Mouse (Mus musculus) common myeloid progenitor, adult 5-6 weeks (primary cell): ENCODE measurements around the gene Cyb5d2. TPM values are rescaled to one million over a fixed set of nuclear protein-coding genes. Genes with fewer than 3 reads are reported as not detected.

Experiments
- ATAC-seq: replicated peaks from 2 replicates; pipeline ENCODE4 v1.8.0; 2016; ENCODE audit warnings: low read depth, mild to moderate bottlenecking, moderate TSS enrichment, inconsistent platforms; ENCODE audit not compliant: poor library complexity, severe bottlenecking
- total RNA-seq: library from RNA; stranded (forward); fragments of 200-1000, 187-1606 nt; gene quantifications from 2 replicates; pipeline ENCODE4 v1.2.3, GENCODE M21; 2017

The Cyb5d2 gene
- total RNA-seq: 4.4 and 8.4 TPM in 2 replicates

DNA sequence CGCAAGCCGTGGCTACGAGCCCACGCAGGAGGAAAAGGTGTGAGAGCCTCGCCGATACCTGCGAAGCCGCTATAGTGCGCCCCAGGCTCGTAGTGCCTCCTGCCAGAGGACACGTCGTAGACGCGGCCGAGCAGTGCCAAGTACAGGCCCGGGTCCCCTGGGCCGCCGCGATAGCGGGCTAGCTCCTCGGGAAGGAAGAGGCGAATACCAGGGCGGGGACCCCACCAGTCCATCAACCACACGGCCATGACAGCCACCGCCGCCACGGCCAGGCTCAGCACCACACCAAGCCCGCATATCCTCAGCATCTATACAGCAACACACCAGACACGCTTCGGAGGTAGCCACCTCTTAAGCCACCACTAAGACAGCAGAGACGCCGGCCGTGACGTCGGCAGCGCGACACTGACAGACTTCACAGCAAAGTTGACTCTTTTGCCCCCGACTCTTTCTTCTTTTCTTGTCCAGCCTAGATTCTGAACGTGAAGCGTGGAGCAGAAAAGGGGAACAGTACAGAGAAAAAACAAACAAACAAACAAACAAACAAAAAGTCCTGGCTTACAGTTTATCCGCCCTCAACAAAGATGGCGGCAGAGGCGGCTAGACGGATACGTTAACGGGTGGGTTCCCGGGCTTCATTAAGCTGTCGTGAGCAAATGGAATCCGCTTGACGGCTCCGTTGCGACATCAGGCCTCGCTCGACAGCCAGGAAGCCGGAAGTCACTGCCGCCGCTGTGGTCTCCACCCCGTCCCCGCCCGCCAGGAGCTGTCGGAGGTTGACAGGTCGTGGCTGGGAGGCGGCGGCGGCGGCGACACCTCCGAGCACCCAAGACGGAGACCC is at the start of gene Cyb5d2, which contains the start of gene Zzef1:
Cyb5d2 (minus strand) TSS at position 688 of the 841 bp plus-strand sequence.
Zzef1 (plus strand) TSS at position 772 of the 841 bp plus-strand sequence.
- ATAC-seq: peak; percentile 96

- ATAC-seq: no peak
Measured at GRCm38 (mm10) chr11:72845526-72845925, 49.6 kb upstream of the Cyb5d2 start.

GRCm38 (mm10) chr11:72843576-72843975 is 47.6 kb upstream of the Cyb5d2 start:
- no peak for ATAC-seq

GRCm38 (mm10) chr11:72842731-72843130 is 46.8 kb upstream of the Cyb5d2 start:
- ATAC-seq: no peak

DNA sequence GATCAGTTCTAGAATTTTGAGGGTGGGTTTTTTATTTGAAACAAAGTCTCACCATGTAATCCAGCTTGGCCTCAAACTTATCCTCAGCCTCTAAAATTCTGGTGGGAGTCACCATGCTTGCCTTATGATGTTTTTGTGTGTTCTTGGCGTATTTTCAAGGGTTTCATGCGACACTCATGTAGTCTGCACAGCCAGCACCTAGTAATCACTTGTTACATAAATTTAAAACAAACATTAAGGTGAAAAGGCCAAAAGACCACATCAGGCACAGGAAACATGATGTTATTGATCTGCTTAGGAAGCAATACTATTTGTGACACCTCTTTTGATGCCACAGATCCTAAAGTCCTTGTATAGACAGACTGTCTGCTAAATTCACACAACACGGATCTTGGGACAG is 33.9 kb upstream of the Cyb5d2 start:
- ATAC-seq: no peak

GRCm38 (mm10) chr11:72821041-72821440 is 25.1 kb upstream of the Cyb5d2 start:
- ATAC-seq: no peak

DNA sequence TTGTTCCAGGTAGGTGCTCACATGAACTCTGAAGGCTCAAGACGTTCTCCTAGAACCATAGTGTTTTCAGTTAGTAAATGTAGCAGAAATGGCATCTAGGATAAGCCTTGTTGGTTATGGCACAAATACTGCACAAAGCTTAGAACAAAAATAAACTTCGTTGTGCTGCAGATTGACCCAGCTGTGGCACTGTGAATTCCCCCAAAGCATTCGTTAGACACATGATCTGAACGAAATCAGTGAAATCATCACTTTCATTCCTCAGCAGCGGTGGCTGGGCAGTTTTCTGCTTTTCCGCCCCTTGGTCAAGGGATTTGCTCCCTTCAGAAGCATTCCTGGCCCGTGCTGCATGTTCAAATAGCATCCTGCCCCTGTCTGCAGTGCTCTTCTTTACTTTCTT is 22.1 kb upstream of the Cyb5d2 start:
- no peak for ATAC-seq

DNA sequence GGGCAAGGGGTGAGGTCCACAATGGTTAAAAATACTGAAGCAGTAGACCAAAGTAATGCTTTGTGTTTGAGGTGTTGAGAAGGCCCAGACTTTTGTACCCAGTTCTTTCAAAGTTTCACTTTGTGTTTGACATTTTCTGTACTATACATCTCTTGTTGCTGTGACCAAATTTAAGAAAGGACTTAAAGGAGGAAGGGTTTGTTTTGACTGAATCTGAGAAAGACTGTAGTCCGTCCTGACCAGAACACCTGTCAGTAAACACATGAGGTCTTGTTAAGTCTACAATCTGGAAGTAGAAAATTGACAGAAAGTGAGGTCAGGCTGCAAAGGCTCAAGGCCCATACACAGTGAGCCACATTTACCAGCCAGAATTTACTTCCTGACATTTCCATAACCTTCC is 20.9 kb upstream of the Cyb5d2 start:
- no peak for ATAC-seq

DNA sequence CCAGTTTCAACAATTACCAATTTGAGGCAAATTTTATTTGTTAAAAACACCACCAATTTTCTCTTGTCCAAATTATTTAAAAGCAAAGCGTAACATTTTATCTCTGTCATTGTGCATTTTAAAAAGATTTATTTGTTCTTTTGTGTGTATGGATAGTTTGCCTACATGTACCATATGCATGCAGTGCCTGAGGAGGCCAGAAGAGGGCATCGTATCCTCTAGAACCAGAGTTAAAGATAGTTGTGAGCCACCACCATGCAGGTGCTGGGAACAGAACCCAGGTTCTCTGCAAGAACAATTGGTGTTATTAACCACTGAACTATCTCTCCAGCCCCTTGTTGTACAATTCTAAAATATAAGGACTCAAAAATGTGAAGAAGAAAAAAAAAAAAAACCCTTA is 18.2 kb upstream of the Cyb5d2 start:
- no peak for ATAC-seq

DNA sequence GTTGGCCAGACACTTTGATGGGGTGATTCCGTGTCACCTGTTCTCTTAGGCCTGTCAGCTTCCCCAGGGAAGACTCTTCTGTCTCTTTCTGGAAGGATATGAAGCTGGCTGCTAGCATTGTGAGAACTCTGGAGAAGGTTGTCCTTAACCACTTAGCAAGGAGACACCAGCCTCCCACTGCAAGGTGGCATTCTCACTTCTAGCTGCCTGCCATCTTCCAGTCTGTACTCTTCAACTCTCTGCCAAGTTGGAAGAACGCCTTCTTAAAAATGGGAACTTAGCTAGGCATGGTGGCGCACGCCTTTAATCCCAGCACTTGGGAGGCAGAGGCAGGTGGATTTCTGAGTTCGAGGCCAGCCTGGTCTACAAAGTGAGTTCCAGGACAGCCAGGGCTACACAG is 17.7 kb upstream of the Cyb5d2 start:
- no peak for ATAC-seq

GRCm38 (mm10) chr11:72807992-72808391 is 12.1 kb upstream of the Cyb5d2 start:
- ATAC-seq: no peak

- no peak for ATAC-seq
Measured at GRCm38 (mm10) chr11:72806556-72806955, 10.6 kb upstream of the Cyb5d2 start.

- no peak for ATAC-seq
Measured at GRCm38 (mm10) chr11:72805232-72805631, 9.3 kb upstream of the Cyb5d2 start.

- ATAC-seq: no peak
Measured at GRCm38 (mm10) chr11:72804586-72804985, 8.6 kb upstream of the Cyb5d2 start.

- no peak for ATAC-seq
Measured at GRCm38 (mm10) chr11:72803038-72803437, 7.1 kb upstream of the Cyb5d2 start.

DNA sequence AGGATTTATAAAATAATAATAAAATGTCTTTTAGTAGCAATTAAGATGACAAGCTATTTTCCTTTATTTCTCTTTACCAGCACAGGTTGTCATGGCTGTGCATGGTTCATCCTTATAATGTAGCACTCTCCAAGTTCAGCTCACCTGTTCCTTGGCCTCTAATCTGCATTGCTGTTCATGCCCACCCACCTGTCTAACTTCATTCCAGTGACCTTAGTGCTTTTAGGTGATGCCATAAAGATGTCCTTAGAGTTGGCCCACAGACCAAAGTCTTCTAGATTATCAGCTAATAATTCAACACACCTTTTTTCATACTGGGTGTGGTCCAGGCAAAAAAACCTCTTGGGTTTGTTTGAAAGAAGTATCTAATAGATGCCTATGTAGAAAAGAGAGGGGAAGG is 5.2 kb upstream of the Cyb5d2 start:
- no peak for ATAC-seq

GRCm38 (mm10) chr11:72798112-72798511 is 2.2 kb upstream of the Cyb5d2 start:
- no peak for ATAC-seq

DNA sequence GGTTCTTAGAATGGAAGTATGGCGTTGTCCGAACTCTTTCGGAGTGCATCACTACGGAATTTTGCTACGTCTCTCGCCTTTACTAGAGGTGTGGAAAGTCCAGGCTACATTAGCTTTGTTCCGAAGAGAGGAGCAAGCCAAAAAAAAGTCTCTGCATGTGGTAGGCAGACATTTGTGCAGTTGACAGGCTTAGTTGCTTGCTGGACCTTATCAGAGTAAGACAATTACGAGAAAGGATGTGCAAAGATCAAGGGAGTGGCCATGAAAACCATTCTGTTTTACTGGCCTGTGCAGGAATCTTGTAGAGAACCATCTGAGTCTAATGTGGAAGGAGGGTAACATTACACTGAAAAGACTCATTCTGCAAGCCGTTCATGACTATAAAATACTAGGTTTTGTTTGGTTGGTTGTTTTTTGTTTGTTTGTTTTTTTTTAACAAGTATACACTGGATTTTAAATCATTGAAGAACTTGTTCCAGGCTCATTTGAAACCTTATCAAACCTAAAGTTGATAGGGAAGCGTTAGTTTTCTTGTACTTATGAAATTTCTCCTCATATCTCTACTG is 914 bp upstream of the Cyb5d2 start:
- ATAC-seq: no peak

- ATAC-seq: no peak
Measured at GRCm38 (mm10) chr11:72796296-72796687, 350 bp upstream of the Cyb5d2 start.

GRCm38 (mm10) chr11:72795149-72795454 is 840 bp downstream of the Cyb5d2 start:
- no peak; the same call in 1 of the 2 replicates for ATAC-seq

DNA sequence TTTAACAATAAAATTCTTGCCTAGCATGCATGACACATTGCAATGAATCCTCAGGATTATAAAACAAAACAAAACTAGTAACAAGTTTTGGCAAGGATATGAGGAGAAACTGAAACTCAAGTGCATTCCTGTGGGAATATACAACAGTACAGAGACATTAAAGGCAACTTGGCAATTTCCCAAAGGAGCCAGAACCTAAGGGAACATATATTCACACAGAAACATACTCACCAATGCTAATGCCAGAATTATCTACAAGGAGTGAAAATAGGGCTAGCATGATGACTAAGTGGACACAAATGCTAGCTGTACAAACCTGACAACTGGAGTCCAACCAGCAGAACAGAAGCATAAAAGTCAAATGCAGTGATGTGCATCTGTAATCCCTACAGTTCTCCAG is 3.9 kb downstream of the Cyb5d2 start:
- no peak for ATAC-seq

DNA sequence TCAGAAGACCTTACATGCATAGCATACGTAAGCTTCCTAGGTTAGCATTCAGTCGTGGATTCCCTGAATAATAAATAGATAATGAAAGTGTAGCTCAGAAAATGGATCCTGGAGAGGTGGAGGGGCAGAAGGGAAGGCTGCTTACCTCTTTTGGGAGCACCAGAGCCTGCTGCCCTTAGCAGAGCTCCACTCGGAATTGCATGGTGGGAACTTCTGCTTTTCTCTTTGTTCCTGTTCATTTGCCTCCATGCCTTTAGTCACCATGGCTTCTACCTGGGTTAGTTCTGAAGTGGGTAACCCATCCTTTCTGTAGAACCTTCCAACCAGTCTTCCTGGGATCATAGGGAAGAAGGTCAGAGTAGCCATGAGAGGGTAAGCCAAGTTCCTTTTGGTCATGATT is 13.4 kb downstream of the Cyb5d2 start:
- no peak for ATAC-seq
